In genomic region chr11:26593061-26594059, GRCm38 (mm10) we compare ENCODE assay signal across 7 mouse cellular contexts. TPM values are rescaled to one million over a fixed set of nuclear protein-coding genes. Genes with fewer than 3 reads are reported as not detected.
DNase-seq lines count a peak whose midpoint lies in the region; ATAC-seq and TF ChIP-seq lines count a peak whose summit lies in the region.

Gene Gm6899, plus strand, starts transcription at chr11:26593241.
Gene Vrk2, minus strand, starts transcription at chr11:26593999.

- no peaks in the 10 kb centered on the region for H3K27me3 ChIP-seq in hindbrain, embryonic 16.5 days (replicated peaks; ENCODE audit: control insufficient read depth, insufficient read depth, low read length)
- no peaks in the 10 kb centered on the region for H3K27me3 ChIP-seq in limb, embryonic 10.5 days (ENCODE audit: low read depth, poor library complexity, severe bottlenecking)
- no peaks in the 10 kb centered on the region for H3K27me3 ChIP-seq in midbrain, embryonic 11.5 days (ENCODE audit: control insufficient read depth, insufficient read depth, low read length)
- no peaks in the 10 kb centered on the region; the same call in 1 of the 2 replicates for H3K27me3 ChIP-seq in small intestine, adult 2 months (ENCODE audit: control insufficient read depth, insufficient read depth, low read length)

- peak within 1 kb of the TSS; percentile 77 for H3K9ac ChIP-seq in hindbrain, embryonic 16.5 days (ENCODE audit: low read depth, low read length)
- H3K9ac ChIP-seq in midbrain, embryonic 11.5 days (ENCODE audit: low read length) = peak within 1 kb of the TSS; percentile 93

- H3K4me3 ChIP-seq in gastrocnemius, adult 2 months = peak within 1 kb of the TSS; percentile 78
- peak within 1 kb of the TSS; percentile 67 for H3K4me3 ChIP-seq in hindbrain, embryonic 16.5 days (ENCODE audit: low read length)
- peak within 1 kb of the TSS; percentile 76 for H3K4me3 ChIP-seq in limb, embryonic 10.5 days
- H3K4me3 ChIP-seq in midbrain, embryonic 11.5 days (ENCODE audit: low read depth, low read length) = peak within 1 kb of the TSS; percentile 68
- peak within 1 kb of the TSS; percentile 95 for H3K4me3 ChIP-seq in small intestine, adult 2 months (ENCODE audit: low read depth, low read length)

- WGBS in hindbrain, embryonic 16.5 days = under 1% methylated on average over 50 of the region's 60 CpGs
- WGBS in limb, embryonic 10.5 days = 1% methylated on average over 60 of the region's 60 CpGs
- WGBS in midbrain, embryonic 11.5 days = under 1% methylated on average over 58 of the region's 60 CpGs
- under 1% methylated on average over 60 of the region's 60 CpGs for WGBS in small intestine, adult 2 months

- peaks cover 6% of the 10 kb centered on the region; the same call in 1 of the 2 replicates for H3K4me1 ChIP-seq in hindbrain, embryonic 16.5 days (ENCODE audit: control insufficient read depth, insufficient read depth, low read depth, low read length)
- H3K4me1 ChIP-seq in limb, embryonic 10.5 days = peaks cover 8% of the 10 kb centered on the region
- peaks cover 9% of the 10 kb centered on the region; the same call in 1 of the 2 replicates for H3K4me1 ChIP-seq in midbrain, embryonic 11.5 days (ENCODE audit: control insufficient read depth, insufficient read depth, low read length)
- peaks cover 2% of the 10 kb centered on the region; the same call in 1 of the 2 replicates for H3K4me1 ChIP-seq in small intestine, adult 2 months (ENCODE audit: control insufficient read depth, insufficient read depth, insufficient read length, low read length)

- H3K36me3 ChIP-seq in hindbrain, embryonic 16.5 days (ENCODE audit: control insufficient read depth, insufficient read depth, low read length) = no peaks in the 10 kb centered on the region
- H3K36me3 ChIP-seq in limb, embryonic 10.5 days = no peaks in the 10 kb centered on the region
- no peaks in the 10 kb centered on the region for H3K36me3 ChIP-seq in midbrain, embryonic 11.5 days (ENCODE audit: control insufficient read depth, insufficient read depth, low read length)
- 0 out of 2 replicates have a peak, but pooled peaks cover 2% of the 10 kb centered on the region for H3K36me3 ChIP-seq in small intestine, adult 2 months (ENCODE audit: control insufficient read depth, insufficient read depth, low read length)

- peak within 1 kb of the TSS; percentile 96 for H3K4me2 ChIP-seq in hindbrain, embryonic 16.5 days (ENCODE audit: low read length)
- peak within 1 kb of the TSS; percentile 71 for H3K4me2 ChIP-seq in midbrain, embryonic 11.5 days

- DNase-seq in cerebellum, postnatal 25 days = peak; percentile 37 to 50
- peak; percentile 92 for DNase-seq in gastrocnemius, adult 2 months
- DNase-seq in limb, embryonic 10.5 days (ENCODE audit: low spot score) = peak; percentile 91
- DNase-seq in midbrain, embryonic 11.5 days (ENCODE audit: low spot score, missing footprints) = peak; percentile 97

- peak; percentile 66; the same call in 1 of the 2 replicates for TF ChIP-seq POLR2A in small intestine, adult 2 months (IDR thresholded peaks at IDR 0.05; ENCODE audit: low read depth, low read length)

- peak; percentile 36 for TF ChIP-seq CTCF in gastrocnemius, adult 2 months (IDR thresholded peaks at IDR 0.05)
- TF ChIP-seq CTCF in small intestine, adult 2 months (IDR thresholded peaks at IDR 0.05; ENCODE audit: extremely low read depth, insufficient read length, insufficient replicate concordance, low read depth, low read length) = peak; percentile 23; the same call in 1 of the 2 replicates

- intact Hi-C loops in gastrocnemius, adult 2 months (cut with DNase I) = loop anchor here (10.0 kb wide), 1 partner anchor 209 kb away; the partner anchor contains the start of gene Fancl

- no peaks in the 10 kb centered on the region for H3K9me3 ChIP-seq in hindbrain, embryonic 16.5 days (ENCODE audit: control insufficient read depth, low read length)
- no peaks in the 10 kb centered on the region for H3K9me3 ChIP-seq in limb, embryonic 10.5 days (replicated peaks)
- H3K9me3 ChIP-seq in midbrain, embryonic 11.5 days (ENCODE audit: control insufficient read depth, low read length) = no peaks in the 10 kb centered on the region

- ATAC-seq in activated CD4-positive, CD25-positive, alpha-beta regulatory T cell, adult 4 months = peak; percentile 91
- peak; percentile 98 for ATAC-seq in hindbrain, embryonic 16.5 days
- peak; percentile 98 for ATAC-seq in midbrain, embryonic 11.5 days (ENCODE audit: low FRiP score)

- H3K27ac ChIP-seq in gastrocnemius, adult 2 months = peak within 1 kb of the TSS; percentile 90
- H3K27ac ChIP-seq in hindbrain, embryonic 16.5 days (ENCODE audit: low read depth, low read length) = peak within 1 kb of the TSS; percentile 56
- H3K27ac ChIP-seq in limb, embryonic 10.5 days = peak within 1 kb of the TSS; percentile 92
- H3K27ac ChIP-seq in midbrain, embryonic 11.5 days (ENCODE audit: low read depth, low read length) = peak within 1 kb of the TSS; percentile 68
- H3K27ac ChIP-seq in small intestine, adult 2 months (ENCODE audit: insufficient read depth, low read depth, low read length) = peak within 1 kb of the TSS; percentile 73

RNA-seq across cellular contexts. Expression of gene Gm6899, which starts in this region (rescaled TPM):
- polyA plus RNA-seq in activated CD4-positive, CD25-positive, alpha-beta regulatory T cell, adult 4 months (2017; shearing (Covaris generic)) = not detected
- total RNA-seq in gastrocnemius, adult 2 months (2021) = not detected
- not detected in 2 replicates for polyA plus RNA-seq in hindbrain, embryonic 16.5 days (2015; fragmentation: Nextera tagmentation; extraction: Ambion mirVana)
- polyA plus RNA-seq in limb, embryonic 10.5 days (2016; fragmentation: Nextera tagmentation; extraction: Ambion mirVana) = 0.29 TPM in 1 of 2 replicates, not detected in the other
- not detected in 2 replicates for polyA plus RNA-seq in midbrain, embryonic 11.5 days (2014; fragmentation: Nextera tagmentation; extraction: Ambion mirVana)
- not detected in 2 replicates for polyA plus RNA-seq in small intestine, adult 2 months (2012; rRNA removed)

RNA-seq across cellular contexts. Expression of gene Vrk2, which starts in this region (rescaled TPM):
- polyA plus RNA-seq in activated CD4-positive, CD25-positive, alpha-beta regulatory T cell, adult 4 months (2017; shearing (Covaris generic)) = 10 to 100 TPM; 48.1 to 55.3 TPM
- total RNA-seq in gastrocnemius, adult 2 months (2021) = 1 to 10 TPM; 7.4 to 7.5 TPM
- 3.5 and 3.9 TPM in 2 replicates for polyA plus RNA-seq in hindbrain, embryonic 16.5 days (2015; fragmentation: Nextera tagmentation; extraction: Ambion mirVana)
- polyA plus RNA-seq in limb, embryonic 10.5 days (2016; fragmentation: Nextera tagmentation; extraction: Ambion mirVana) = 17.3 and 21.9 TPM in 2 replicates
- 32.7 and 40.2 TPM in 2 replicates for polyA plus RNA-seq in midbrain, embryonic 11.5 days (2014; fragmentation: Nextera tagmentation; extraction: Ambion mirVana)
- 0.33 and 1.0 TPM in 2 replicates for polyA plus RNA-seq in small intestine, adult 2 months (2012; rRNA removed)

Comparison
In these comparisons a context has a peak if more than half of its experiments do, and no peak if none do; other contexts are left out.
1. Peak in every context shown above with its lines: DNase-seq, ATAC-seq, H3K4me3 ChIP-seq and H3K27ac ChIP-seq.
2. DNase-seq: peak in every context shown above with its lines; median percentile 97 in midbrain, embryonic 11.5 days; 92 in gastrocnemius, adult 2 months; 91 in limb, embryonic 10.5 days; 44 in cerebellum, postnatal 25 days.